Mouse (Mus musculus) kidney, postnatal 25 days (tissue): ENCODE measurements around the gene Omd.
"Not testable (repeated sequence)": the region's sequence is repeated elsewhere in the genome, so short reads cannot be mapped to it uniquely, and the experiment has no call there.

Experiments used
- DNase-seq, 2 experiments: peaks; one replicate each; pipeline ENCODE4 v3.0.0; 2021; ENCODE audit warnings: mixed read lengths in 2 of 2

Gene Omd

GRCm38 (mm10) chr13:49581541-49582530 is at the start of gene Omd:
Gene Omd, plus strand, starts transcription at chr13:49582462.
- DNase-seq, result no peak

DNA sequence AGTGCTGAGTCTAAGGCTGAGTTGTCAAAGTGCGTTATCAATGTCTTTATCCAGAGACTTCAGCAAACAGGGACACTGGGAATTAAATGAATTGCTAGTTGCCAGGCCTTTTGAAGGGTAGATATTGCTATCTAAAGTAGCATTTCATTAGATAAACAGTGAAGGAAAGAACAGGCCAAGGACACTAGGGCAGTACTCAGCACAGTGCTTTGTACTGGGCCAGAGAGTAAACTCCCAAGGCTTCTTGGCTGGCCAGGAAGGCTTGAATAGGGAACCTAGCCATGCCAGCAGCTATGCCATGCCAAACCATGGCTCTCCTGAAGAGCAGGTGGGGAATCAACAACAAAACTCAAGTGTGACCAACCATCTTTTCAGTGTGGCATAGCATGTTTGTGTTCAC is 45.3 kb upstream of the Omd start:
- DNase-seq, result no peak

- no peak for DNase-seq
These were observed 43.6 kb upstream of the Omd start for GRCm38 (mm10) chr13:49538693-49539092.

DNA sequence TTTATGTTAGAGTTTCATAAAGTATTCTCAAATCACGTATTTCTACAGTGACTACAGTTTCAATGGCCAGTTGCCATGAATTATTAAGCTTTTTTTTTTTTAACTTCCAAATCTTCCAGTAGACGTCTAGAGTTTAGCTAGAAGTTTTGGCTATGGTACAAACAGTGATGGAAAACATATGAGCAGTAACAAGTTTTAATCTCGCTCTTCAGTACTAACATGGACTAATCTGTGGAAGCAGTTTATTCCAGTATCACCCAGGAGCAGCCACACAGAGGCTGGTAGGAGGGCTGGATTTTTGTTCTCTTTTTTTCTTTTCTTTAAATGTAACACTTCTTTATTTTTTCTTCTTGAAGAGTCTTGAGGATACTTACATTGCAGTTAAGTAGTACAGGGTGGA is 38.0 kb upstream of the Omd start, which contains the start of gene Aspn:
Gene Aspn (plus strand): TSS at position 165 of the 400 bp plus-strand sequence.
- no peak for DNase-seq

- DNase-seq, result no peak
These were observed 36.6 kb upstream of the Omd start for GRCm38 (mm10) chr13:49545646-49546045.

- DNase-seq, result peak in 1 of 2 experiments; percentile 7
These were observed 35.7 kb upstream of the Omd start for GRCm38 (mm10) chr13:49546517-49546916.

DNA sequence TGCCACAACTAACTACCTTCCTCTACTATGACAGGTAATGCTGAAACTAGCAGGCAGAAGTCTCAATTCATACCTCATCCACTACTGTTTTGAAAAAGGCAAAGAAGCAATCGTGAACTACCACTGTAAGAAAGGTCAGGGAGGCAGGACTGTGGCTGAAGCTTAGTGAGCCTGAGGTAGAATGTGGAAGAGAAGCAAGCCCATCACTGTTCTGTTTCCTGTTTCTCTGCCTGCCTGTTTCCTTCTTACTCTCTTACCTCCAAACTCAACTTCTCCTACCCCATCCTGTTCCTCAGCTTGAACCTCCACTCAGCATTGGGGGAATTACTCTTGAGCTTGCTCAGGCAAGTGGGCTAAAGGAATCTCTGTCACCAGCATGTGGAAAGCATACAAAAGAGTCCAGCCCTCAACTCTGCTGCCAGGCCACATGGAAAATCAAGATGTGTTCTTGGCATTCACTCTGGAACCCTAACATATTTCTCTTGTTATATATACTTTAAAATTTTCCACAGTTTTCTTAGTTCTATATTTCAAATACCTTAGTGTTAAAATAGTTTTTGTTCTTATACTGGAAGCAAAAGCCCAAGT is 34.6 kb upstream of the Omd start:
- no peak for DNase-seq

GRCm38 (mm10) chr13:49549616-49550015 is 32.6 kb upstream of the Omd start:
- no peak for DNase-seq

DNA sequence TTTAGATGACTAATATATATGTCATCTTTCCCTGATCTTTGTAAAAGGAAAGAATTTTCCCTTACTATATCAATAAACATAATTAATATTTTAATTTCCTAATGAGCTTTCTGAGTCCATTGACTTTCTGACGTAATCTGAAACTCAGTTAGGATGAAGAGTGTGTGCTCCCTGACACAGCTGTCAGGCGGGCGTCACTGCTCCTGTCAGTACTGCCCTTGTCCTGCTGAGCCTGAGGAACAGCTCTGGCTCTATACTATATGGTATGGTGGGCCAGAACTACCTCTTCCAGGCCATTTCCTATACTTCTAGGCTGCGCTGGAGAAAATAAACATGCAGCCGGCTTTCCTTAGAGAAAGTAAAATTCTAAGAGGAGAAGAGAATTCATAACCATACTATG is 27.7 kb upstream of the Omd start:
- DNase-seq, result no peak

DNA sequence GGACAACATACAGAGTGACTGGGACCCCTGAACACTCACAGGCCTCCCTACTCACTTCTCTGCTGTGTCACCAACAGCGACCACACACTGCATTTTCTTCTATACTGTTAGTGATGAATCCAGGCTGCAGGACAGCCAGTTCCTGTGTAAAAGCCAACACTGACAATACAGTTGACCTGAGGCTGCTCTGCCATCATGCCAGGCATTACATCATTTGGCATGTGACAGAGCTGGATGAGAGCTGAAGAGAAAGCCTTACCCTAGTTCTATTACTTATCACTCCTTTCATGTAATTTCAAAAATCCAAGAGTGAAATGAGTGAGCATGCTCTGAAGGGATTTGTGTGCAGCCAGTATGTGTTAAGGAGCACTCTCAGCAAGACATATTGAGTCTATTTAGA is 26.1 kb upstream of the Omd start:
- DNase-seq, result no peak

- no peak for DNase-seq
These were observed 25.3 kb upstream of the Omd start for GRCm38 (mm10) chr13:49556924-49557323.

- DNase-seq, result peak; percentile 61 to 73
These were observed 23.1 kb upstream of the Omd start for GRCm38 (mm10) chr13:49559185-49559584.

- no peak for DNase-seq
These were observed 21.4 kb upstream of the Omd start for GRCm38 (mm10) chr13:49560886-49561285.

DNA sequence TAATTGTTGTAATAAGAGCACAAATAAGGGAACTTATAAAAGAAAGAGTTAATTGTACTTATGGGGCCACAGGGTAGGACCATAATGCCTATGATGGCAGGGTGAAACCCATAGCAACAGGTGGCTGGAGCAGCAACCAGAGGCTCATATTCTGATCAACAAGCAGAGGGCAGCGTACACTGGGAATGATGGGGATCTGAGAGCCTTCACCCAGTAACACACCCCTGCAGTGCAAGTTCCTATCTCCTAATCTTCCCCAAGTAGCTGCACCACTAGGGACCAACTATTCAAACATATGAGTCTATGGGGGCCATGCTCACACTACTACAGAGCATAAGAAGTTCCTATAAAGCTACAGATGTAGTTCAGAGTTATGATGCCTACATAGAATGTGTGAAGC is 17.9 kb upstream of the Omd start:
- DNase-seq, result no peak

DNA sequence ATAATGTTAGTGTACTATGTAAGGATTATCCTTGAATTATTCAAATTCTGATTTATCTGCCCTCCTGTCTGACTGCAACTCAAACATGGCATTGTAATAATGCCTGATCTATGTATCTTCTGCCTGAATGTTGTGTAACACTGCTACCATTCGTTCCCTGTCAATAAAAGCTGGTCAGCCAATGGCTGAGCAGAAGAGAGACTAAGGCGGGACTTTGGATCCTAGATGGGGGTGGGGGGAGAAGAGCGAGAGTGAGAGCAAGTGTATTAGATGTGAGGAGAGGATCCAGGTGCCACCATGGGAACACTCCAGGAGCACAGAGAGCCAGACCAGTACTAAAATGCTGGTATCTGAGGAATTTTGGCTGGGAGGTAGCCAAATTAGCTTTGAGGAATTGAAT is 11.9 kb upstream of the Omd start:
- peak; percentile 9 to 41 for DNase-seq

- no peak for DNase-seq
These were observed 10.8 kb upstream of the Omd start for GRCm38 (mm10) chr13:49571418-49571817.

DNA sequence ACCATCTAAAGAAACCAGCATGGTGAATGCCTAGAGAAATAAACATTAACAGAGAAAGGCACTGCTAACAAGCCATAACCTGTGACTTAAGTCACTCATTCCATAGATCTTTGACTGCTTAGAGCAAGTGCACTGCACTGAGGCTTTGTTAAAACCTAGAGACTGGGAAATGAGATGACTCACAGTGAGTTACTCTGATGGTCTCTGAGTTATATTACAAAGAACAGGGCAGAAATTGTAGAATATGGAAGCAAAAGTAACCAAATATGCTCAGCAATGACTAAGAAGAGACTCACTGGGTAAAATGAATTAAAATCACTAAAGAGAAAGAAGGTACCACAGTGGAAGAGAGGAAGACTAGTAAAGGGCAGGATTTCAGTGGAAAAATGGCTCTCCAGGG is 1.6 kb downstream of the Omd start:
- DNase-seq, result no peak

DNA sequence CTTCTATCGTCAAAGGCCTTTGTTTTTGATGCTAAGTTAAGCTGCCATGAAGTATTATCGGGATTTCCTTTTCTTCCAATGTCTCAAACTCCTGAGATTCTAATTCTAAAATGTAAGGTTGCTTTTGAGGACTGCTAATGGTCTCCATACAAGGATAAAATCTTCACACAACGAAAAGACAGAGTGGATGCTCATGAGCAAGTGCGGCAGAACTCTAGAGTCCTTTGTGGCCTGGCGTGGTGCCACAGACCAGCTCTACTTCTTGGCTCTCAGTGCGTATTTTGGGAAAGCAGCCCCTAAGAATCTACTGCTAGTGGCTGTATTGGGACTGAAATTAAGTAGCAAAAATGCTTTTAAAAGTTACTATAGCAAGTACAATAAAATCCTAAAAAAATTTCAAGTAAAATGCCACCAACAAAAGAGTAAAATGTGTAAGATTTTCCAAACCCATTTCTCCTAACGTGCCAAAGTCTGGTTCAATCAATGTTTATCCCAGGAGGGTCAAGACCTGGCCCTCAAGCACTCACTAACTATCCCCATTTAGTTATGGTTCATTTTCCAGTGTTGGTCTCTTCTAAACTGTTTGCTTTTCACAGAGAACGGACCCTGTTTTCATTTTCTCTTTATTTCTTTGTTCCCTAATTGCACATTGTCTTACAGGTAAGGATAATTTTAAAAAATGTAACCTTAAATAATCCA is 2.2 kb downstream of the Omd start:
- DNase-seq, result peak; percentile 49 to 63

DNA sequence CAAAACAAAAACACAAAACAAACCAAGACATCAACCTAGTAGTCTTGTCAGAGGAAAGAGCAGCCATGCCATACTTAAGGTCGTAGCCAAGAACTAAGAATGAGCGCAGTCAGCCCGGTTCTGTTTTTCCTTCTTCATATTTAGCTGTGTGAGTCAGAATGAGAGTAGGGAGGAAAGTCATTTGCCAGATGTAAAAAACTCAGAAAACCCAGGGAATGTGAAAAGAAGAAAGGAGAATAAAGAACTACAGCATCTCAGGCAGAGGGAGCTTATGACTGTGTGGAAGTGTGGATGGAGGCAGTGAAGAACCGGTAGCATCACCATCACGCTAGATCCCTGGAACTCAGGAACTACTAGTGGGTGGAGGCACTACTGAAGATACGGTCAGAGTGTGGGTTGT is 3.8 kb downstream of the Omd start:
- no peak for DNase-seq

- not testable (repeated sequence) for DNase-seq
These were observed 20.3 kb downstream of the Omd start for GRCm38 (mm10) chr13:49602541-49602940.

- no peak for DNase-seq
These were observed 21.3 kb downstream of the Omd start for GRCm38 (mm10) chr13:49603603-49604002.

DNA sequence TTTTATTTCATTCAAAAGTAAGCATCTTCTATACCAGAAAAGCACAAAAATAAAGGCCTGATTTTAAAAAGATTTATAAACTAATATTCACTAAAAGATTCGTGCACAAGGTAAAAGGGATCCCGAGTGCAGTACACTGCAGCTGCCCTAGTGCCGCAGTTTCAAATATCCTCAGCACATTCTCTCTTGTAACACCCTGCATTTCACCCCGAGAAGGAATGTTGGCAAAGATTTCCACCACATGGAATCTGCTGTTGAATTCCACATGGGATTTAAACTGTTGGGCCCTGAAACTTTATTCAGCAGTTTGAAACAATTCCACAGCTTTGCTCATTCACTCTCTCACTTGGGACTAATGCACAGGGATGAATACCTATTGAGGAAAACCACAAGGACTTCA is 25.5 kb downstream of the Omd start, which contains the start of gene Ogn:
Gene Ogn (plus strand): TSS at position 333 of the 400 bp plus-strand sequence.
- DNase-seq, result peak; percentile 40 to 43

DNA sequence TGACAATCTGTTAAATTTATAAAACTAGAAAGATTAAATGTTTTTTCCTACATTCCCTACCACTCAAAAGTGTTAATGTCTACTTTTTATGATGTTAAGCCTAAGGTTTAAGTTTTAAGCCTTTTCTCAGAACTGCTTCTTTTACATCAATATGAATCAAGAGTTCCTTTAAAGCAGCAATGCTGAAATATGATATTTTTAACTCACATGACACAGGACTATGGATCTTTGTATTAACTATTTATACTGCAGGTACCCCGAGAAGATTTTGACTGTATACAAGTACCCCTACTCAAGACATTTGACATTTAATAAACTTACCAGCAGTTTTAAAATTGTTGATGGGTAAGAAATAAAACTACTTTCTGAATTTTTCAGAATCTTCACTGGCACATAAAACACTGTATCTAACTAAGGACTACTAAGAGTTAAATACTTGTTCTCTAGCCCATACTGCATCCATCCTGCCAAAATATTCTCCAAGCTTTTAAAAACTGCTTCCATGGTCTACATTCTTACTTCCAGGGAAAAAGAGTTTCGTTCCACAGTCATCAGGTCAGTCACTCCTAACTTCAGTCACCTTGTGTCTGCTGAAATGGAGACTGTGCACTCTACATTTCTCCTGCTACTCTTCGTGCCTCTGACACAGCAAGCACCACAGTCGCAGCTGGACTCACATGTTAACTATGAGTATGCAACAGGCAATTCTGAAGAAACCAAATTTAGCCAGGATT is 26.5 kb downstream of the Omd start:
- no peak for DNase-seq
